Mouse (Mus musculus): ENCODE measurements around the gene Zmynd8.

The Zmynd8 gene

DNA sequence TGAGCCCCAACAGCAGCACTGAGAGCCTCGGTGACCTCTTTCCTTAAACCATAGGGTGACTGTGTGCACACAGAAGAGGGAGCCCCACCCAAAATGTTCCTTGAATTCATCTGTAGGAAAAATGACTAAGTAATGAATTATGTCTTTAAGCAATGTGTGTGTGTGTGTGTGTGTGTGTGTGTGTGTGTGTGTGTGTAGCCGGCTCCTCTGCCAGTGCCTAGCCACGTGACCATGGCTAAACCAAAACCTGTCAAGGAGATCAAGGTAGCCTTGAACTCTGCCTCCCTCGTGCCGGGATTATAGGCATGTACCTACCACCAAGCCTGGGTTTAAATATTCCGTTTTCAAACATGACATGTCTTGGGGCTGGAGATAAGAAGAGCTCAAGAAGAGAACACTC is 57.0 kb downstream of the Zmynd8 start:
- intact Hi-C loops (cut with DNase I), result no loop called here

DNA sequence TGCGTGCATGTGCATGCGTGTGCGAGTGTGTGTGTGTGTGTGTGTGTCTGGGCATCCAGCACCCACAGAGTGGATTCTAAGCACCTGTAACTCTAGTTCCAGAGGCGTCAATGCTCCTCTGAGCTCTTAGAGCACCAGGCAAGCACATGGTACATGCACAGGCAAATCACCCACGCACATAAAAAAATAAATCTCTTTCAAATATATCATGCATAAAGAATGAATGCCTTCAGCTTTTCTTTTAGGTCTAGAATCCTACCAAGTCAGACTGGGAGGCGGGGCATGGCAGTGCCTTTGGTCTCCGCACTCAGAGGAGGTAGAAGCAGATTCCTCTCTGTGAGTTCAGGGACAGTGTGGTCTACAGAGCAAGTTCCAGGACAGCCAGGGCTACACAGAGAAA is 58.0 kb downstream of the Zmynd8 start:
- intact Hi-C loops (cut with DNase I), result no loop called here

- intact Hi-C loops (cut with DNase I), result loop anchor here (5.0 kb wide), 1 partner anchor 58 kb away; the partner anchor contains the start of gene Zmynd8
Observed at GRCm38 (mm10) chr2:165839317-165839652, 59.5 kb downstream of the Zmynd8 start.

GRCm38 (mm10) chr2:165838606-165839316 is 60.1 kb downstream of the Zmynd8 start:
- intact Hi-C loops (cut with DNase I), result loop anchor here (5.0 kb wide), 1 partner anchor 59 kb away; the partner anchor contains the start of gene Zmynd8

DNA sequence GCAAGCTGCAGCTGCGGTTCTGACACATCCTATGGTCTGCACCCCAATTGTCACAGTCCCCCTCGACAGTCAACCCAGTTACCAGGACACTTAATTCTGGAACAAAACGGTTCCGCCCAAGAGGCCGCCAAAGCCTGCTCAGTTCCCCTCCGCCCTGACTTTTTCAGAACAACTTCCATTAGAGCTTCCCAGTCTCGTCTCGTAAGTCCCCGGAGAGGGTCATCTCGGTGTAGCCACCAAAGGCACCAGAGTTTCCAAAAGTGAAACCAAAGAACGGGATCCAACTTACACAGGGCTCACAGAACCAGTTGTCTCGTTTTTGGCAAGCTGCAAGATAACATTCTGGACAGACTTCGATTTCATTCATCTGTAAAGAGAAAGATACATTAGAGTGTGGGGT is 64.2 kb downstream of the Zmynd8 start:
- intact Hi-C loops (cut with DNase I), result no loop called here

GRCm38 (mm10) chr2:165833468-165833867 is 65.3 kb downstream of the Zmynd8 start:
- intact Hi-C loops (cut with DNase I), result no loop called here

- intact Hi-C loops (cut with DNase I), result no loop called here
Observed at GRCm38 (mm10) chr2:165832720-165833119, 66.1 kb downstream of the Zmynd8 start.

DNA sequence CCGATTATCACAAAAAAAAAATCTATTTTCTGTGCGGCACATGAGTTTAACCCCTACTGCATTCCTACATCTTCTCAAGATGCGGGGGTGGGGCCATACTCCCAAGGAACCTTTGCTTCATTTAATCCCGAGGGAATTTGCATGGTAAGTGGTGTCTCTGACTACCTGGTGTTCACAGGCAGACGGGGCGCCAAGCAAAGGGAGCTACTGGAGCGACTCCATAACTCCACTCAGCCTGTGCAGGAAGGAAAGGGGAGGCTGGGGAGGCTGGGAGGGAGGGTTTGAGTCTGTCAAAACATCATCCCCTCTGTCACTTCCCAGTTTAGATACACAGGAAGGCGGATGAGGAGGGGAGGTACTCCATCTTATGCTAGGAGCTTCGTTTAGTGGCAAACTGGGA is 66.5 kb downstream of the Zmynd8 start:
- intact Hi-C loops (cut with DNase I), result no loop called here

DNA sequence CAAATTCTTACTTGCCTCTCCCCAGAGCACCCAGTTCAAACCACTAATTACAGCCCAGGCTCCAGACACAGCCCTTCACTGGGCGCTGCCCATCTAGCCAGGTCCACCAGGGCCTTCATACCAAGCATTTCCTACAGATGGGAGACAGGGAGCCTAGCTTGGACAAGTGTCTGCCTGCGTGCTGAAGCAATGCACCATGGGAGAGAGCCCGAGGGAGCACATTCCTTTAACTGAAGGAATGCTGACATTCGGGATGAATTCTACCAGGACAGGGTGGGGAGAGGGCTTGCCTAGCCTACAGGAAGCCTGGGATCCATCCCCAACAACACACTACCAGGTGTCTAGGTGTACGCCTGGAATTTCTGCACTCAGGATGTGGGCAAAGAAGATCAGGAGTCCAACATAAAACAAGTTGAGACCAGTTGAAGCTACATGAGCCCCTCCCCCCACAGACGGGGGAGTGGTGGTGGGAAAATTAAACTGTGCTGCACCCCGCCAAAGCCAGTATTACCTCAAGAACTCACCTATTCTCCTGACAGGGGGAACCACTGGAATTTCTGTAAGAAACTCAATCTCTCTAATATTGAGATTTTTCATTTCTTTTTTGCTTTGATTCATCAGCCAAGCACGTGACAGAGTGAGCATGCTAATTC is 67.1 kb downstream of the Zmynd8 start:
- intact Hi-C loops (cut with DNase I), result no loop called here

- intact Hi-C loops (cut with DNase I), result no loop called here
Observed at GRCm38 (mm10) chr2:165828770-165829169, 70.0 kb downstream of the Zmynd8 start.

GRCm38 (mm10) chr2:165825964-165826712 is 72.7 kb downstream of the Zmynd8 start:
- intact Hi-C loops (cut with DNase I), result no loop called here

- intact Hi-C loops (cut with DNase I), result no loop called here
Observed at GRCm38 (mm10) chr2:165825261-165825900, 73.4 kb downstream of the Zmynd8 start.

GRCm38 (mm10) chr2:165824826-165825225 is 74.0 kb downstream of the Zmynd8 start:
- intact Hi-C loops (cut with DNase I), result no loop called here

DNA sequence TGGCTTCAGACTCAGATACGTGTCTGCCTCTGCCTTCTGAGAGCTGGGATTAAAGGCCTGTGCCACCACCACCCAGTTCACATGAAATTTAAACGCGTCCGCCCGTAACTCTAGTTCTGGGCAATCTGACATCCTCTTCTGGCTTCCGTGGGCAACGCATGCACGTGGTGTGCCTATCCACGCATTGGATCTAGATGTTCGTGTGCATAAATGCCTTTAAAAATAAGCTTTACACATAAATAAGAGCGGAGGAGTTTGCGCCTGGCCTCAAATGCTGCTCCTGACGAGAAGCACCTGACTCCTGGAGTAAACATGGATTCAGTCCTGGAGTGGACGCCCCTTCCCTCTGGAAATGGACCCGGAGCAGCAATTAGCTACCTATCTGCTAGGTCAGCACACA is 76.3 kb downstream of the Zmynd8 start:
- intact Hi-C loops (cut with DNase I), result no loop called here

GRCm38 (mm10) chr2:165821671-165822070 is 77.1 kb downstream of the Zmynd8 start:
- intact Hi-C loops (cut with DNase I), result no loop called here

- intact Hi-C loops (cut with DNase I), result loop anchor here (1.0 kb wide), 1 partner anchor 91 kb away; no protein-coding TSS in a partner anchor
Observed at GRCm38 (mm10) chr2:165820504-165821095, 78.2 kb downstream of the Zmynd8 start.

- intact Hi-C loops (cut with DNase I), result loop anchor here (1.0 kb wide), 1 partner anchor 91 kb away; no protein-coding TSS in a partner anchor
Observed at GRCm38 (mm10) chr2:165820073-165820472, 78.7 kb downstream of the Zmynd8 start.

GRCm38 (mm10) chr2:165818985-165819948 is 79.5 kb downstream of the Zmynd8 start:
- intact Hi-C loops (cut with DNase I), result loop anchor here (5.0 kb wide), 1 partner anchor 228 kb away; no protein-coding TSS in a partner anchor

DNA sequence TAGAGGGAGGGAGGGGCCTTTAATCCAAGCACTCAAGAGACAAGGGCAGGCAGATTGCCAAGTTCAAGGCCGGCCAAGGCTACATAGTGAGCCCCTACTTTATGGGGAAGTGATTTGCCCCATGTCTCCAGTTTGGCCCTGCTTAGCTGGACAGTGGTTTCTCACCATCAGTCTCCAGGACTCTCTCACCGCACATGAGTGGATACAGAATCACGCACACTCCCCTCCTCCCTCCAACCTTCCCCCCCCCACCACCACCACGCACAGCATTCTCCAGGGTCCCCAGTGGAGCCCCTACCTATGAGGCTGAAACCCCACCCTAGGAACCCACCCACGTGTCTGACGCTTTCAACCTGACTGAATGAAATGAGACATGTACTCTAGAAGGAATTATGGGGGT is 80.2 kb downstream of the Zmynd8 start:
- intact Hi-C loops (cut with DNase I), result loop anchor here (5.0 kb wide), 1 partner anchor 229 kb away; no protein-coding TSS in a partner anchor

GRCm38 (mm10) chr2:165817437-165817836 is 81.4 kb downstream of the Zmynd8 start:
- intact Hi-C loops (cut with DNase I), result loop anchor here (5.0 kb wide), 1 partner anchor 230 kb away; no protein-coding TSS in a partner anchor

Measured in adrenal gland (tissue).